Mouse (Mus musculus) heart, postnatal 14 days (tissue): ENCODE data around the gene Elane. TPM values are rescaled to one million over a fixed set of nuclear protein-coding genes. Genes with fewer than 3 reads are reported as not detected.
A peak's percentile ranks its signal among the peaks of the same experiment; 100 is the strongest.

Experiments
- DNase-seq, 2 experiments: peaks; one replicate each; pipeline ENCODE4 v3.0.0; 2021 to 2022
- intact Hi-C: fragments of 180-260 bp; cut with DNase I; formaldehyde crosslinking; loops from one replicate; pipeline ENCODE4 v1.15.1; 2025
- total RNA-seq, 2 experiments: library from RNA; stranded (reverse); gene quantifications; 2 replicates each; pipeline ENCODE4 v1.2.3; 2021

Elane gene
- total RNA-seq, 2 experiments from 2014 or later = not detected

GRCm38 (mm10) chr10:79909092-79909922 lies 23.3 kb downstream of the Elane start:
- intact Hi-C loops = no loop called here
- peak in 1 of 2 experiments; percentile 26 for DNase-seq

- intact Hi-C loops = no loop called here
- no peak for DNase-seq
These were observed 24.5 kb downstream of the Elane start, which contains the start of gene Gm26602 for GRCm38 (mm10) chr10:79910556-79910955. TSS of gene Gm26602 (plus strand) at chr10:79910856.

GRCm38 (mm10) chr10:79912412-79912811 lies 26.4 kb downstream of the Elane start:
- intact Hi-C loops = no loop called here
- no peak for DNase-seq

GRCm38 (mm10) chr10:79914131-79914947 lies 28.3 kb downstream of the Elane start:
- intact Hi-C loops = no loop called here
- no peak for DNase-seq

GRCm38 (mm10) chr10:79914948-79915596 lies 29.0 kb downstream of the Elane start:
- intact Hi-C loops = no loop called here
- no peak for DNase-seq

- intact Hi-C loops = no loop called here
- peak in 1 of 2 experiments; percentile 25 for DNase-seq
These were observed 30.0 kb downstream of the Elane start for GRCm38 (mm10) chr10:79916081-79916480.

GRCm38 (mm10) chr10:79916808-79917531 lies 30.9 kb downstream of the Elane start, which contains the start of gene Kiss1r:
TSS of gene Kiss1r (plus strand) at chr10:79916971.
- DNase-seq = peak; percentile 90 to 94
- intact Hi-C loops = no loop called here

- intact Hi-C loops = no loop called here
These were observed 31.6 kb downstream of the Elane start for GRCm38 (mm10) chr10:79917532-79918100.

GRCm38 (mm10) chr10:79918231-79919078 lies 32.4 kb downstream of the Elane start:
- peak in 1 of 2 experiments; percentile 37 for DNase-seq
- intact Hi-C loops = no loop called here

More at GRCm38 (mm10) chr10:79917532-79918100, 31.6 kb downstream of the Elane start:
- DNase-seq = no peak

GRCm38 (mm10) chr10:79919251-79919849 lies 33.3 kb downstream of the Elane start:
- no peak for DNase-seq
- intact Hi-C loops = no loop called here

- intact Hi-C loops = no loop called here
- DNase-seq = no peak
These were observed 34.2 kb downstream of the Elane start for GRCm38 (mm10) chr10:79920056-79920890.

GRCm38 (mm10) chr10:79920958-79921535 lies 35.0 kb downstream of the Elane start, which contains the start of gene R3hdm4:
TSS of gene R3hdm4 (minus strand) at chr10:79921208.
- intact Hi-C loops = no loop called here
- DNase-seq = no peak

- intact Hi-C loops = no loop called here
- DNase-seq = peak in 1 of 2 experiments; percentile 26
These were observed 35.5 kb downstream of the Elane start for GRCm38 (mm10) chr10:79921572-79921971.

GRCm38 (mm10) chr10:79924998-79925784 lies 39.1 kb downstream of the Elane start:
- peak; percentile 95 to 97 for DNase-seq
- intact Hi-C loops = loop anchor here (1.0 kb wide), 3 partner anchors 33 to 90 kb away; no protein-coding TSS in a partner anchor

- intact Hi-C loops = loop anchor here (1.0 kb wide), 3 partner anchors 32 to 91 kb away; no protein-coding TSS in a partner anchor
- no peak for DNase-seq
These were observed 39.9 kb downstream of the Elane start for GRCm38 (mm10) chr10:79925785-79926490.
